Mouse (Mus musculus): ENCODE measurements around the gene Gm6309. TPM values are rescaled to one million over a fixed set of nuclear protein-coding genes. Genes with fewer than 3 reads are reported as not detected.
"Not testable (repeated sequence)": the region's sequence is repeated elsewhere in the genome, so short reads cannot be mapped to it uniquely, and the experiment has no call there.

Gm6309 gene
- polyA plus RNA-seq, 1 experiment from 2014 or later: not detected

- WGBS (ENCODE audit: insufficient replicate concordance): 62% methylated on average over 4 of the region's 4 CpGs
- H3K4me1 ChIP-seq; H3K9me3 ChIP-seq (replicated peaks); H3K4me3 ChIP-seq; H3K36me3 ChIP-seq; ATAC-seq; H3K4me2 ChIP-seq; H3K27ac ChIP-seq; H3K9ac ChIP-seq; H3K27me3 ChIP-seq (replicated peaks): not testable (repeated sequence)
Observed at GRCm38 (mm10) chr5:146185204-146185603, 14.7 kb upstream of the Gm6309 start, which contains the start of gene 1700001J03Rik. 1700001J03Rik (minus strand) TSS chr5:146185304.

GRCm38 (mm10) chr5:146172744-146173143, 2.2 kb upstream of the Gm6309 start:
- not testable (repeated sequence) for H3K4me1 ChIP-seq; H3K27ac ChIP-seq; H3K9ac ChIP-seq; H3K36me3 ChIP-seq; H3K27me3 ChIP-seq (replicated peaks); H3K4me2 ChIP-seq; H3K4me3 ChIP-seq; ATAC-seq; H3K9me3 ChIP-seq (replicated peaks)
- 40% methylated on average over 4 of the region's 4 CpGs for WGBS (ENCODE audit: insufficient replicate concordance)

- H3K4me2 ChIP-seq; H3K27ac ChIP-seq; H3K4me1 ChIP-seq; ATAC-seq; H3K4me3 ChIP-seq; H3K9ac ChIP-seq; H3K27me3 ChIP-seq (replicated peaks); H3K36me3 ChIP-seq; H3K9me3 ChIP-seq (replicated peaks): not testable (repeated sequence)
- 86% methylated on average over 3 of the region's 3 CpGs for WGBS (ENCODE audit: insufficient replicate concordance)
Observed at GRCm38 (mm10) chr5:146160439-146160838, 10.1 kb downstream of the Gm6309 start, which contains the start of gene Gm5565. Gm5565 (minus strand) TSS chr5:146160539.

DNA sequence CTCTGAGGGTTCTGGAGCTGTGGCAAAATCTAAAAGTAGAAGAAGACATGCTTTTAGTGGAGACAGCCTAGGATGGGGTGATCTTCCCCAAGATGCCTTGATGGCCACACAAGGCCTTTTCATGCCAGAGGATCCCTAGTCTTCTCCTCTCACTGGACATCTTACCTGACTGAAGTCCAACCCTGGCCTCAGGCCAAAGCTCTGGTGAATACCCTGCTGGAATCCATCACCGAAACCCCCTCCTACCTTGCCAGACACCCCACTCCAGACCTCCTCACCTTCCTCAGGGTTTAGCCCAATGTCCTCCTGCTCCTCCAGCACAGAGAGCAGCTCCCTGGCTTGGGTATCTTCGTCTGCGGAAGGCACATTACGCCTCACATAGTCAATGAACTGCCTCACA, 12.2 kb downstream of the Gm6309 start:
- H3K36me3 ChIP-seq; H3K27me3 ChIP-seq (replicated peaks); H3K9ac ChIP-seq; ATAC-seq; H3K4me1 ChIP-seq; H3K9me3 ChIP-seq (replicated peaks); H3K4me3 ChIP-seq; H3K4me2 ChIP-seq; H3K27ac ChIP-seq: not testable (repeated sequence)
- 81% methylated on average over 4 of the region's 4 CpGs for WGBS (ENCODE audit: insufficient replicate concordance)

DNA sequence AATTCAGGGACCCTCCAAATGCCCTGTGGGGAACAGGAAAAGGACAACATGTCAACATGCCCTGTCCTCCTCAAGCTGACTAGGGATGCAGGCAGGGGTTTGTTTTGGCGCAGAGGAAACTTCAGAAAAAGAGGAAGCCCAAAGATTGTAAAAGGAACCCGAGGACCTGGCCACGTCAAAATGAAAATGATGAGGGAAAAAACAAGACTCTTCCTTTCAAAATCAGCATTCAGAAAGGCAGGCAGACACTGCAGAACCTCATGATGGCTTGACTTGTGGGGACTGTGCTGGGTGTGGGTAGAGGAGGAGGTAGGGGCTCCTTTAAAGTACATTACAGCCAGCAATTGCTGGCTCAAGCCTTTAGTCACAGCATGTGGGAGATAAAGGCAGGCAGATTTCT, 20.1 kb downstream of the Gm6309 start:
- H3K27me3 ChIP-seq (replicated peaks): no peaks in the 10 kb centered on the region
- no peaks in the 10 kb centered on the region for H3K9me3 ChIP-seq (replicated peaks)
- no peak overlapping the region for H3K4me2 ChIP-seq
- H3K4me1 ChIP-seq: no peaks in the 10 kb centered on the region
- ATAC-seq: no peak
- no peak overlapping the region for H3K27ac ChIP-seq
- no peaks in the 10 kb centered on the region for H3K36me3 ChIP-seq
- H3K4me3 ChIP-seq: no peak overlapping the region
- WGBS (ENCODE audit: insufficient replicate concordance): 51% methylated on average over 3 of the region's 3 CpGs
- H3K9ac ChIP-seq: no peak overlapping the region

DNA sequence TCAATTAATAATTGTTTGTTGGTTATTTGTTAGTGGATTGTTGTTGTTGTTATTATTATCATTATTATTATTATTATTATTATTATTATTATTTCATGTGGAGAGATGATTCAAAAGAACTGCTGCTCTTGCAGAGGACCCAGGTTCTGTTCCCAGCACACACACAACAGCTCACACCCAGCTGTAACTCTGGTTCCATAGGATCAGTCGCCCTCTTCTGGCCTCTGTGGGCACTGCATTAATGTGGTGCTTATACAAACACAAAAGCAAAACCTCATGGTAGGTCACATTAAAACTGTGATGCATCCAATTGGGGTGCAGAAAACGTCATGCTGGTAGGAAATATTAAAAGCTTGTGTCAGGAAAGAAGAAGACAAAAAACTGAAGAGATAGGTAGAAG, 22.6 kb downstream of the Gm6309 start:
- H3K36me3 ChIP-seq: no peaks in the 10 kb centered on the region
- no peak overlapping the region for H3K27ac ChIP-seq
- H3K9me3 ChIP-seq (replicated peaks): no peaks in the 10 kb centered on the region
- H3K27me3 ChIP-seq (replicated peaks): no peaks in the 10 kb centered on the region
- 14% methylated on average over 2 of the region's 2 CpGs for whole genome bisulfite sequencing (ENCODE audit: insufficient replicate concordance)
- H3K4me1 ChIP-seq: no peaks in the 10 kb centered on the region
- no peak overlapping the region for H3K9ac ChIP-seq
- no peak overlapping the region for H3K4me2 ChIP-seq
- no peak overlapping the region for H3K4me3 ChIP-seq
- no peak for ATAC-seq

Other genes starting within 250 kb of the Gm6309 start
- gene Cyp3a25, start 161.1 kb downstream of the Gm6309 start, polyA plus RNA-seq (2016; fragmentation: Nextera tagmentation; extraction: Ambion mirVana): not detected in 2 replicates
- gene Cyp3a59, start 91.5 kb downstream of the Gm6309 start, polyA plus RNA-seq (2016; fragmentation: Nextera tagmentation; extraction: Ambion mirVana): not detected in 2 replicates
- not detected in 2 replicates for gene Gm5565, start 10.2 kb downstream of the Gm6309 start, polyA plus RNA-seq (2016; fragmentation: Nextera tagmentation; extraction: Ambion mirVana)
- gene 1700001J03Rik, start 14.6 kb upstream of the Gm6309 start, polyA plus RNA-seq (2016; fragmentation: Nextera tagmentation; extraction: Ambion mirVana): not detected in 2 replicates
- gene Rnf6, start 50.8 kb upstream of the Gm6309 start, polyA plus RNA-seq (2016; fragmentation: Nextera tagmentation; extraction: Ambion mirVana): 24.8 and 25.3 TPM in 2 replicates
- 30.7 and 32.5 TPM in 2 replicates for gene Cdk8, start 60.5 kb upstream of the Gm6309 start, polyA plus RNA-seq (2016; fragmentation: Nextera tagmentation; extraction: Ambion mirVana)
- gene Wasf3, start 214.3 kb upstream of the Gm6309 start, polyA plus RNA-seq (2016; fragmentation: Nextera tagmentation; extraction: Ambion mirVana): 0.13 and 0.19 TPM in 2 replicates

Data from liver, embryonic 12.5 days (tissue).